Mouse (Mus musculus): ENCODE measurements at regions not wholly inside any gene's neighbourhood (a gene's known extent, or its start where the extent isn't known, plus 50 kb on each side); places are given as distances from the start of the nearest gene placed in this dataset.

DNA sequence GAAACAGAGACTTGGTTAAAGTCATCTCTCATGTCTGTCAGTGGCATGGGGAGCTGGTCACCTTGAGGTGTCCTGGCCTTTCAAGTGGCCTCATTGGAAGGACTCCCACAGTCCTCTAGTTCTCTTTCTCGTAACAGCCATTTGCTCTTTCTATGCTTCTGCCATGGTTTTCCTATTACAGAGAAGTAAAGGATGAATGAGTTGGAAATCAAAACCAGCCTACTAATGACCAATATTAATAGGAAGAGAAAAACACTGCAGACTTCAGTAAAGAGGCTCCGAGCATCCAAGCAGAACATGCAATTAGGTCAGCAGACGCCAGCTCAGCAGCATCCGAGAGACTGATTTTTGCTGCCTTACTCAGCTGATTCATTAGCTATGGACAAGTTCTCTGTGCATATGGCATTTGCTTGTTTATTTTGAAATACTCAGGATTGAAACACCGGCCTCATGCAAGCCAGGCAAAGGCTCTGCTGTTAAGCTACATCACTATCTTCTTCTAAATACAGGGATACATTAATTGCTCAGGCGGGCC is 377.4 kb upstream of the Camk1g start:
- Histone ChIP-seq H3K27me3 (no peaks in the 10 kb centered on the region), H3K9me3 (replicated peaks) (no peaks in the 10 kb centered on the region), H3K27ac (replicated peaks) (no peak overlapping the region), H3K4me1 (0 out of 2 replicates have a peak, but pooled peaks cover 6% of the 10 kb centered on the region), H3K9ac (no peak overlapping the region), H3K36me3 (no peaks in the 10 kb centered on the region), H3K4me2 (replicated peaks) (no peak overlapping the region), H3K4me3 (replicated peaks) (no peak overlapping the region)
- ATAC-seq (ENCODE audit: insufficient number of reproducible peaks, low FRiP score, low TSS enrichment, low read depth) = no peak
- WGBS = 67% methylated on average over 6 of the region's 6 CpGs

DNA sequence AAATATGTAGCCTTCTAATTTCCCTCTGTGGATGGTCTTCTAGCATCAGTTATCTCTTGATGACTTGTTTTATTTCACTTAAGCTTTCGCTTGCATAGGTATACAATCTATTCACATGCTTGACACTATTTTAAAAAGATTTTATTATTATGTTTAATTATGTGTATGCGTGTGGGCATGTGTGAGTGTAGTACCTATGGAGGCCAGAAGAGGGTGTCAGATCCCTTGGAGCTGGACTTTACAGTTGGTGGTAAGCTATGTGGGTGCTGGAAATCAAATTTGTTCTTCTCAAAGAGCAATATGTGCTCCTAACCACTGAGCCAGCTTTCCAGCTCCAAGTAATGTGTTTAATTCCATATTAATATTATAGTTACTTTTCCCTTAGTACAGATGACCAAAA is 372.6 kb upstream of the Camk1g start:
- H3K9me3 ChIP-seq (replicated peaks) = no peaks in the 10 kb centered on the region
- ATAC-seq (ENCODE audit: insufficient number of reproducible peaks, low FRiP score, low TSS enrichment, low read depth) = no peak
- 92% methylated on average over 2 of the region's 2 CpGs for WGBS
- no peak overlapping the region for H3K9ac ChIP-seq
- H3K4me2 ChIP-seq (replicated peaks) = no peak overlapping the region
- no peak overlapping the region for H3K4me3 ChIP-seq (replicated peaks)
- no peaks in the 10 kb centered on the region for H3K27me3 ChIP-seq
- H3K27ac ChIP-seq (replicated peaks) = no peak overlapping the region
- no peaks in the 10 kb centered on the region for H3K4me1 ChIP-seq
- no peaks in the 10 kb centered on the region for H3K36me3 ChIP-seq

DNA sequence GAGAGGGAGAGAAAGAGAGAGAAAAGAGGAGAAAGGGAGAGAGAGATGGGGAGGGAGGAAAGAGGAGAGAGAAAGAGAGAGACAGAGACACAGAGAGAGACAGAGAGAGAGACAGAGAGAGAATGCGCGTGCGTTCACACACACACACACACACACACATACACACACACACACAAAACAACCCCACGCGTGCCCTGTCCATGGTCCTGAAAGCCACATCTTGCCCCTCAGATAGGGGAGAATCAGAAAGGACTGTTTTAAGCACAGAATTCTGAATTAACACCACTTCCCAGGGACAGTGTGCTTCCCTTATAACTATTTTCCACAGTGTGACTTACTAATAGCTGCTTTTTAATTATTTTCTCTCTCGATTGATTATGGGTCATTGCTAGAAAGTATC is 368.7 kb upstream of the Camk1g start:
- Histone ChIP-seq H3K27ac (replicated peaks) (no peak overlapping the region), H3K9me3 (replicated peaks) (no peaks in the 10 kb centered on the region), H3K36me3 (no peaks in the 10 kb centered on the region), H3K4me2 (replicated peaks) (no peak overlapping the region), H3K9ac (no peak overlapping the region), H3K4me1 (no peaks in the 10 kb centered on the region), H3K27me3 (no peaks in the 10 kb centered on the region), H3K4me3 (replicated peaks) (no peak overlapping the region)
- WGBS = 49% methylated on average over 6 of the region's 6 CpGs
- ATAC-seq (ENCODE audit: insufficient number of reproducible peaks, low FRiP score, low TSS enrichment, low read depth) = no peak

DNA sequence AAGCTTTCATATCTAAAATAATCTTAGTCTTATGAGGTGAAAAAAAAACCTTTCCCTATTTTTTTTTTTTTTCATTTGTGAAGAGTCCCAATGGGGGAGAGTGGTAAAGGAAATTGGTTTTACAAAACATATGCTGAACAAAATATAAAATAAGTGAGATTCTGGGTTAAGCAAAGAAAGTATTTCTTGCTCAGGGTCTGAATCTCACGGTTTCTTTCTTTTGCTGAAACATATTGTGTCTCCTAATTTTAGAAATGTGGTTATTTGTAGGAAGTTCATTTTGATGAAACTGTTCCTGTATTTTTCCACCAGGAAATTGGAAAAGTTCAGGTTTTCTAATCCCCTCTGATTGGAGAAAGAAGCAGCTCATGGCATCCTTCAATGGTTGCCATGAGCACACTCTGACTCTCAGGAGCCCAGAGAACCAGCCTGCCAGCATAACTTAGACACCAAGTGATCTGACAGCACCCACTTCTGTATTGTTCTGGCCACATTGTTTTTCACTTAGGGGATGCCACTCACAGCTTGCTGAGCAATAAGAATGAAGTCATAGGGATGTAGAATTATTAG is 365.9 kb upstream of the Camk1g start:
- 67% methylated on average over 1 of the region's 1 CpGs for WGBS
- Histone ChIP-seq H3K36me3 (no peaks in the 10 kb centered on the region), H3K27ac (replicated peaks) (no peak overlapping the region), H3K27me3 (no peaks in the 10 kb centered on the region), H3K4me2 (replicated peaks) (no peak overlapping the region), H3K4me1 (0 out of 2 replicates have a peak, but pooled peaks cover 3% of the 10 kb centered on the region), H3K9me3 (replicated peaks) (no peaks in the 10 kb centered on the region), H3K4me3 (replicated peaks) (no peak overlapping the region), H3K9ac (no peak overlapping the region)
- no peak for ATAC-seq (ENCODE audit: insufficient number of reproducible peaks, low FRiP score, low TSS enrichment, low read depth)

DNA sequence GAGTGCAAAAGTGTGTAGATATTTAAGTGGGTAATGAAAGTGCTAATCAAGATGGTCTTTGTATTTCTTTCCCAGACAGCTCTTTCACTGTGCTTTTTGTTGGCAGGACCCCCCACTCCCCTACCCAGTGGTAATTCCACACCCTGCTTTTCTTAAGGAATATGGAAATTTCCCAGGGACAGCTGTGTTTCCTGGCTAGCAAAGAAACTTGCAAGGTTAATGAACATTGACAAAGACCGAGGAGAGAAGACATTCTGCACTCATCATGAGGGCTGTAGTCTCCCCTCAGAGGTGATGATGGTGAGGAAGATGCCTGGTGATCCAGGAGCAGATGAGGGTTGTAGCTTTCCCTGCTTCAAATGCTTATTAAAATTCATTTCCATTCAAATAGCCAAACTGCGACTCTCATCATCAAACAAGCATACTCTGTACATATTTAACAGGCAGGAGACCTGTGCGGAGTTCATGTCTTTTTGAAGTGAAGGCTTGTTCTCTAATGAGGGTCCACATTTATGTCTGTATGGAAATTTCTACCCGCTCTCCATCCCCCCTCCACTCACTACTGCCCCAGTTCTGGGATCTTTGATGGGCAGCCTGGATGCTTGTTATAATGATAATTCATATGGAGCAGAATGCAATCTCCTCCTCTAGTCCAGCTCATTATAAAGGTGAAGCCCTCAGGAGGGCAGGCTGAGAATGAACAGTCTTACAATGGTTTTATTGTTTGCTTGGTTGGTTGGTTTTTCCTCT is 364.1 kb upstream of the Camk1g start:
- H3K4me3 ChIP-seq (replicated peaks) = no peak overlapping the region
- H3K27me3 ChIP-seq = no peaks in the 10 kb centered on the region
- H3K27ac ChIP-seq (replicated peaks) = no peak overlapping the region
- no peak overlapping the region for H3K9ac ChIP-seq
- H3K9me3 ChIP-seq (replicated peaks) = no peaks in the 10 kb centered on the region
- 65% methylated on average over 4 of the region's 4 CpGs for WGBS
- H3K4me1 ChIP-seq = 0 out of 2 replicates have a peak, but pooled peaks cover 3% of the 10 kb centered on the region
- H3K36me3 ChIP-seq = no peaks in the 10 kb centered on the region
- no peak for ATAC-seq (ENCODE audit: insufficient number of reproducible peaks, low FRiP score, low TSS enrichment, low read depth)
- H3K4me2 ChIP-seq (replicated peaks) = no peak overlapping the region

DNA sequence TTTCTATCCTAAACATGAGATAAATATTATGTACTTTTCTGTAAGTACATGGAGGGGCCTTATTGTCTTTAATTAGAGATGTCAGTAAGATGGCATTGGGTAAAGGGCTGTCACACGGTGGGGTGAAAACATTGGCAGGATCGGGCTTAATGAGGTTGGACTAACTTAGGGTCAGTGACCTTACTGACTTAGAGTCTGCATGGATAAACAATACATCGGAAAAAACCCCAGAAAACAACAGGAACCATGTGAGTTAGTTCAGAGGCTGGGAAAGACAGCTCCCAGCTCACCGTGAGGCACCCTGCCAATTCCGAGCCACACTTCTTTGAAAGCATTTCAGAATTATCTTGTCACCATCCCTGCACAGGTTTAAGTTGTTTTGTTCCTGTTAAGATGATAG is 363.3 kb upstream of the Camk1g start:
- no peak for ATAC-seq (ENCODE audit: insufficient number of reproducible peaks, low FRiP score, low TSS enrichment, low read depth)
- no peaks in the 10 kb centered on the region for H3K27me3 ChIP-seq
- WGBS = 13% methylated on average over 5 of the region's 5 CpGs
- H3K9ac ChIP-seq = no peak overlapping the region
- no peak overlapping the region for H3K4me3 ChIP-seq (replicated peaks)
- no peaks in the 10 kb centered on the region for H3K9me3 ChIP-seq (replicated peaks)
- no peaks in the 10 kb centered on the region for H3K36me3 ChIP-seq
- H3K27ac ChIP-seq (replicated peaks) = no peak overlapping the region
- H3K4me1 ChIP-seq = 0 out of 2 replicates have a peak, but pooled peaks cover 3% of the 10 kb centered on the region
- no peak overlapping the region for H3K4me2 ChIP-seq (replicated peaks)

DNA sequence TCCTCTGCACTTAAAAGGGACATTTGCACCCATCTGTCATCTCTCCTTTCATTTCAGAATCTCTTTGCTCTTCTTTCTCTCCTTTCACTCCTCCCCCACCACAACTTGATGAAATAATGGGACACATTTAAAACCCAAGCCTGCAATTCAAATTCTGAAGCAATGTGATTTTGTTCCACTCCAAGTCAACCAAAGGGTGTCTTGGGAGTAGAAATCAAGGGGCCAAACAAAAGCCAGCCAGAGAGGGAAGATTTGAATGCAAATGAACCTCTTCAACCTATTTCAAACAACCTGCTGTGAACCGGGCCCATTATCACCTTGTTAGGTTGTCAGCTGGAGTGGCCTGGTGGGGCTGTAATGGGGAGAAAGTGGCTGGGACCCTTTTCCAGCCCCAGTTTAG is 362.0 kb upstream of the Camk1g start:
- H3K27ac ChIP-seq (replicated peaks) = no peak overlapping the region
- 13% methylated on average over 1 of the region's 1 CpGs for WGBS
- no peak for ATAC-seq (ENCODE audit: insufficient number of reproducible peaks, low FRiP score, low TSS enrichment, low read depth)
- no peaks in the 10 kb centered on the region for H3K36me3 ChIP-seq
- H3K9me3 ChIP-seq (replicated peaks) = no peaks in the 10 kb centered on the region
- H3K4me2 ChIP-seq (replicated peaks) = no peak overlapping the region
- no peak overlapping the region for H3K9ac ChIP-seq
- H3K4me1 ChIP-seq = 0 out of 2 replicates have a peak, but pooled peaks cover 3% of the 10 kb centered on the region
- H3K4me3 ChIP-seq (replicated peaks) = no peak overlapping the region
- no peaks in the 10 kb centered on the region for H3K27me3 ChIP-seq

DNA sequence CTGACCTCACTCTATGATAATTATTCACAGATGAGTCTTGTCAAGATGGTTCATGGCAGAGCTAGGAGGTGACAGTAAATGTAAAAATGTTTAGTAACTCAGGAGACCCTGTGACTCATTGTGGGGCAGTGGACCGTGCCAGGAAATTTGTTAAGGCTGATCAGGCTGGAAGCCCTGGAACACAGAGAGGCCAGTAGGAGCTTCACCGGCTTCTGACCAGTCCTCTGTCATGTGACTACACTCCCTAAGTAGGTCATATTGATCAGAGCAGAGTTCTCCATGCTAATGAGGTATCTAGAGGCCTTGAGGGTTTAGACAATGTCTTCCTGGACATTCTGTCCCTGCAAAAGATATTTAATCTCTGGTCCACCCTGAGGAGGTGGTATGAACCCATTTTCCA is 351.8 kb upstream of the Camk1g start:
- Histone ChIP-seq H3K4me2 (replicated peaks) (no peak overlapping the region), H3K27ac (replicated peaks) (no peak overlapping the region), H3K9me3 (replicated peaks) (no peaks in the 10 kb centered on the region), H3K27me3 (no peaks in the 10 kb centered on the region), H3K36me3 (no peaks in the 10 kb centered on the region), H3K4me1 (no peaks in the 10 kb centered on the region), H3K4me3 (replicated peaks) (no peak overlapping the region), H3K9ac (no peak overlapping the region)
- 79% methylated on average over 2 of the region's 2 CpGs for WGBS
- no peak for ATAC-seq (ENCODE audit: insufficient number of reproducible peaks, low FRiP score, low TSS enrichment, low read depth)

DNA sequence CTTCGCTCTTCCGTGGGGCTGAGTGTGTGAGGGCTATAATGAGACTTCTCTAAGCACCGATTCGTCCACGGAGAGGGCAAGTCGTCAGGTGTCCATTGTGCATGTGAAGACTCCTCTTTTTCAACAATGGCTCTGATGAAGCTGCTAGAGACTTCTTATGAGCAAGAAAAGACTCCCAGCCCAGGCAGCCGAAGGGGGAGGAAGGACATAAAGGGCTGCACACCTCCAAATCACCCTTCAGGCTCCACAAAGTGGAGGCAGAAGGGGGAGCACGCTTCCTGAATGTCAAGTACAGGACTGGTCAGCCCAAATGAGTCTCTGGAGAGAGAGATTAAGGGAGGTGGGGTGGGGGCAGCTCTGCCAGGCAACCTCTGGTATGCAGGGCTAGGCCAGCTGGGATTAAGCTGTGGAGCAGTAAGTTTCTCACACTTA is 350.3 kb upstream of the Camk1g start:
- ATAC-seq (ENCODE audit: insufficient number of reproducible peaks, low FRiP score, low TSS enrichment, low read depth) = no peak
- Histone ChIP-seq H3K36me3 (no peaks in the 10 kb centered on the region), H3K27ac (replicated peaks) (no peak overlapping the region), H3K27me3 (no peaks in the 10 kb centered on the region), H3K4me3 (replicated peaks) (no peak overlapping the region), H3K4me1 (no peaks in the 10 kb centered on the region), H3K9me3 (replicated peaks) (no peaks in the 10 kb centered on the region), H3K9ac (no peak overlapping the region), H3K4me2 (replicated peaks) (no peak overlapping the region)
- 61% methylated on average over 8 of the region's 8 CpGs for WGBS

DNA sequence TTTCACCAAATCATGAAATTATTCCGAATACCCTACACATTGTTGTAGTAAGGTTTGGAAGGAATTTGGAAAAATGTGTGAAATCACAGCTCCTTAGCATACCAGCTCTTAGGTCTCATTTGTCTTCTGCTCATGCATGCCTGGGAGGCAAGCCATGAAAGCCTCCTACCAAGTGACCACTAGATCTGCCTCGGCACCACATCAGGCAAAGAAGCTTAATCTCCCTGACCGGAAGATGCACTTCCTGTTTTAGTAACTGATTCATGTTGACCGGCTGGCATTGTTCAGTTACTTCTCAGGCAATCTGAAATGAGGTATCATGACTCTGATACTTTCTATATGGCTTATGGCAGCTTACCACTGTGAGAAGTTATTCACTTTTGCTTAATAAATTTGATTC is 345.2 kb upstream of the Camk1g start:
- 61% methylated on average over 4 of the region's 4 CpGs for WGBS
- no peak overlapping the region for H3K27ac ChIP-seq (replicated peaks)
- no peak overlapping the region for H3K4me3 ChIP-seq (replicated peaks)
- H3K4me2 ChIP-seq (replicated peaks) = no peak overlapping the region
- H3K4me1 ChIP-seq = no peaks in the 10 kb centered on the region
- H3K9me3 ChIP-seq (replicated peaks) = no peaks in the 10 kb centered on the region
- no peak overlapping the region for H3K9ac ChIP-seq
- ATAC-seq (ENCODE audit: insufficient number of reproducible peaks, low FRiP score, low TSS enrichment, low read depth) = no peak
- H3K27me3 ChIP-seq = no peaks in the 10 kb centered on the region
- no peaks in the 10 kb centered on the region for H3K36me3 ChIP-seq

DNA sequence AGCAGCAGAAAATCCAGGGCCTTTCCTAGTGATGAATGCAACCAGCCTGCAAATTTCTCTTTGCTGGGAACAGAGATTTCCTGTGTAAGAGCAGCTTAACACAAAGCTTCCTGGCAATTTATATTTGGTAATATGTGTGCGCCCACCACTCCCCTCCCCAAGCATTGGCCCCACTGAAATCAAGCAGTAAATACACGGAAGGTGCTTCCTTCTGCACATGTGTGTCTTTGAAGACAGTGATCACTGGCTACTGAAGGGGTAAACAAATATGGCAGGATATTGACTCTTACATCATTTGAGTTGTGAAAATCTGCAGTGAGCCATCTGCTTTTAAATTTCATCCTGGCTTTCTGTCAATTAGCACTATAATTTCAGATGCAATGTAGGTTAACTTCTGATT is 344.5 kb upstream of the Camk1g start:
- WGBS = 80% methylated on average over 2 of the region's 2 CpGs
- H3K27me3 ChIP-seq = no peaks in the 10 kb centered on the region
- no peak overlapping the region for H3K27ac ChIP-seq (replicated peaks)
- no peak overlapping the region for H3K4me3 ChIP-seq (replicated peaks)
- H3K36me3 ChIP-seq = no peaks in the 10 kb centered on the region
- no peaks in the 10 kb centered on the region for H3K9me3 ChIP-seq (replicated peaks)
- H3K4me2 ChIP-seq (replicated peaks) = no peak overlapping the region
- no peaks in the 10 kb centered on the region for H3K4me1 ChIP-seq
- ATAC-seq (ENCODE audit: insufficient number of reproducible peaks, low FRiP score, low TSS enrichment, low read depth) = no peak
- no peak overlapping the region for H3K9ac ChIP-seq

DNA sequence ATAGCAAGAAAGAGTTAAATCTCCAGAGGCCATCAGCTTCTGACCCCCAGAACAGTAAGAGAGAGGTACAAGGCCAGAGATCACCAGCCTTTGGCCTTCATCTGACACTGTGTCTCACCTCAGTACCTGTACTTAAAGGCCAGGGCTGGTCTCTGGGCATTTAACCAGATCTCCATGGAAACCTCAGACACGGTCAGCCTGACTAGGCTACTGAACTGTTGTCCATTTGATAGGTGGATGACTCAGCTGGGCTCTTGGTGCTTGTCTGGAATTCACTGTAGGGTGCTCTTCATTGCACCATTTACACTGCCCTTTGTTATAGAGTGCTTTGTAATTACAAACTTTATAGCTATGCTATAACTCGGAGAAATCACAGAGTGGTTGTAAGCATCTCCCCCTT is 335.1 kb upstream of the Camk1g start:
- H3K9ac ChIP-seq = no peak overlapping the region
- no peak for ATAC-seq (ENCODE audit: insufficient number of reproducible peaks, low FRiP score, low TSS enrichment, low read depth)
- no peaks in the 10 kb centered on the region for H3K9me3 ChIP-seq (replicated peaks)
- H3K4me3 ChIP-seq (replicated peaks) = no peak overlapping the region
- no peaks in the 10 kb centered on the region for H3K4me1 ChIP-seq
- no peak overlapping the region for H3K4me2 ChIP-seq (replicated peaks)
- H3K36me3 ChIP-seq = no peaks in the 10 kb centered on the region
- no peaks in the 10 kb centered on the region for H3K27me3 ChIP-seq
- no peak overlapping the region for H3K27ac ChIP-seq (replicated peaks)
- 58% methylated on average over 2 of the region's 2 CpGs for WGBS
